Mouse (Mus musculus): ENCODE results near the gene Mmd2.

GRCm38 (mm10) chr5:142576832-142577231, 31.8 kb downstream of the Mmd2 start:
- TF ChIP-seq CTCF (IDR thresholded peaks at IDR 0.05) (no peak), POLR2A (IDR thresholded peaks at IDR 0.05; ENCODE audit: insufficient read depth, low read depth, low read length) (no peak), EP300 (IDR thresholded peaks at IDR 0.05; ENCODE audit: insufficient read depth, low read depth, low read length) (no peak)
